10 mouse cellular contexts compared by ENCODE assay signal in the genomic region with DNA sequence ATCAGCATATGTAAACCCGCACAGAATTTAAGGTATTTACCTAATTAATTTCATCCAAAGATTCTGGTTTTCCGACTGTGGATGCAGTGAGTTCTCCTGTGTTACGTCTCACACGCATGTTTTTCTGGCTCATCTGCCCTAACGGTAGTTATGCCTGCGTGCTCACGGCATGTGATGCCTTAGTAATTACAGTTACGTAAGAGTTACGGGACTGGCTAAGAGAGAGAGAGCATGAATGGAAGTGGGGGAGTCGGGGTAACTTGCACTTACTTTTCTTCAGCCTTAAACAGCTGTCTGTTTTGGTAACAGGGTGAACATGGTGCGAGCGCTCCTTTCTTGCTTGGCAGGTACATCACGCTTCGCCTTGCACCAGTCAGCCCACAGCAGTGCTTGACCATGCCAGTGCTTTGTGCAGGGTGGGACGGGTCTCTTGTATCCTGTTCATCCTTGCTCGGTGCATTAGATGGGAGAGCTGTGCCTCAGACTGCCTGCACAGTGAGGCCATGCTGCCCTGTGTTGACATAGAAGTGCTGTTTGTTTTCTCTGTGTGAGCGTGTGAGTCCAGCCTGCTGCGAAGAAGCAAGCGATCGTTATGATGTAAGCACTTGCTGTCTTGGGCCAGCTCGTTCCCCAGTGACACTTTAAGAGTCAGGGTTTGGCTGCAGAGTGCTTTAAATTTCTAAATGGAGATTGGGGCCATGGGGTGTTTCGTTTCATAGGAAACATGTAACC.
DNase-seq lines count a peak whose midpoint lies in the region; ATAC-seq and TF ChIP-seq lines count a peak whose summit lies in the region.
"Had no signal": no experiment of that assay in that cellular context is flagged by ENCODE, and none has a peak within 500 bp of the region (broad histone marks: within the 10 kb centered on the region; RNA-seq: fewer than 3 reads in every experiment).

No protein-coding gene starts in this region.

- no peak overlapping the region for H3K4me3 ChIP-seq in forebrain, embryonic 12.5 days (replicated peaks)
- no peak overlapping the region for H3K4me3 ChIP-seq in forebrain, embryonic 10.5 days
- no peak overlapping the region for H3K4me3 ChIP-seq in intestine, embryonic 15.5 days (replicated peaks)
- H3K4me3 ChIP-seq in intestine, postnatal 0 days (ENCODE audit: low read depth, low read length), result no peak overlapping the region
- H3K4me3 ChIP-seq in neural tube, embryonic 13.5 days, result no peak overlapping the region

- TF ChIP-seq CTCF in intestine, postnatal 0 days (IDR thresholded peaks at IDR 0.05; ENCODE audit: low read depth), result no peak

- DNase-seq in forebrain, embryonic 10.5 days (ENCODE audit: extremely low spot score, low spot score), result no peak
- no peak for DNase-seq in neural tube, embryonic 10.5 days (ENCODE audit: extremely low spot score, low spot score)
- no peak for DNase-seq in testis, postnatal 14 days (ENCODE audit: low spot score)
- DNase-seq in spleen, postnatal 4 days (ENCODE audit: low spot score in 2 of 2), result no peak
- DNase-seq: adrenal gland, adult 2 months; cerebellum, adult 2 months had no signal

- peaks cover 3% of the 10 kb centered on the region; the same call in 1 of the 2 replicates for H3K27me3 ChIP-seq in forebrain, embryonic 12.5 days
- peaks cover 11% of the 10 kb centered on the region; the same call in 1 of the 2 replicates for H3K27me3 ChIP-seq in forebrain, embryonic 10.5 days (ENCODE audit: poor library complexity, severe bottlenecking)
- no peaks in the 10 kb centered on the region for H3K27me3 ChIP-seq in intestine, embryonic 15.5 days (replicated peaks)
- no peaks in the 10 kb centered on the region for H3K27me3 ChIP-seq in intestine, postnatal 0 days (replicated peaks; ENCODE audit: control insufficient read depth, insufficient read depth, low read length)
- H3K27me3 ChIP-seq in neural tube, embryonic 13.5 days, result no peaks in the 10 kb centered on the region

- H3K4me2 ChIP-seq in forebrain, embryonic 12.5 days, result no peak overlapping the region
- no peak overlapping the region for H3K4me2 ChIP-seq in intestine, embryonic 15.5 days (replicated peaks)
- no peak overlapping the region for H3K4me2 ChIP-seq in intestine, postnatal 0 days (replicated peaks; ENCODE audit: low read depth)
- H3K4me2 ChIP-seq in neural tube, embryonic 13.5 days, result no peak overlapping the region

- H3K27ac ChIP-seq in forebrain, embryonic 12.5 days, result 0 out of 2 replicates have a peak overlapping the region, but pooled peaks have one; percentile 3
- no peak overlapping the region for H3K27ac ChIP-seq in forebrain, embryonic 10.5 days
- H3K27ac ChIP-seq in intestine, embryonic 15.5 days, result no peak overlapping the region
- no peak overlapping the region; the same call in 1 of the 2 replicates for H3K27ac ChIP-seq in intestine, postnatal 0 days (ENCODE audit: low read depth, low read length)
- H3K27ac ChIP-seq in neural tube, embryonic 13.5 days (replicated peaks), result peak overlapping the region; percentile 61; the same call in 1 of the 2 replicates

- 68% methylated on average over 22 of the region's 22 CpGs for WGBS in forebrain, embryonic 12.5 days
- WGBS in forebrain, embryonic 10.5 days, result 88% methylated on average over 22 of the region's 22 CpGs
- WGBS in intestine, embryonic 15.5 days, result 57% methylated on average over 22 of the region's 22 CpGs
- WGBS in intestine, postnatal 0 days, result 60% methylated on average over 22 of the region's 22 CpGs
- WGBS in neural tube, embryonic 13.5 days, result 59% methylated on average over 22 of the region's 22 CpGs

- peaks cover 34% of the 10 kb centered on the region for H3K4me1 ChIP-seq in forebrain, embryonic 12.5 days
- H3K4me1 ChIP-seq in forebrain, embryonic 10.5 days, result peaks cover 35% of the 10 kb centered on the region
- H3K4me1 ChIP-seq in intestine, embryonic 15.5 days (replicated peaks), result peaks cover 15% of the 10 kb centered on the region; the same call in 1 of the 2 replicates
- no peaks in the 10 kb centered on the region for H3K4me1 ChIP-seq in intestine, postnatal 0 days (replicated peaks; ENCODE audit: control insufficient read depth, insufficient read depth, low read length)
- H3K4me1 ChIP-seq in neural tube, embryonic 13.5 days (replicated peaks), result peaks cover 27% of the 10 kb centered on the region

- H3K36me3 ChIP-seq in forebrain, embryonic 12.5 days (replicated peaks), result peaks cover 9% of the 10 kb centered on the region; the same call in 1 of the 2 replicates
- peaks cover 27% of the 10 kb centered on the region for H3K36me3 ChIP-seq in forebrain, embryonic 10.5 days (replicated peaks)
- H3K36me3 ChIP-seq in intestine, embryonic 15.5 days, result peaks cover 9% of the 10 kb centered on the region; the same call in 1 of the 2 replicates
- peaks cover 16% of the 10 kb centered on the region for H3K36me3 ChIP-seq in intestine, postnatal 0 days (ENCODE audit: control insufficient read depth, insufficient read depth)
- H3K36me3 ChIP-seq in neural tube, embryonic 13.5 days, result peaks cover 10% of the 10 kb centered on the region; the same call in 1 of the 2 replicates

- no peak for ATAC-seq in forebrain, embryonic 12.5 days (ENCODE audit: low FRiP score)
- 0 out of 2 replicates have a peak, but pooled peaks have one; percentile 27 for ATAC-seq in intestine, embryonic 15.5 days
- no peak for ATAC-seq in intestine, postnatal 0 days
- no peak for ATAC-seq in neural tube, embryonic 13.5 days (ENCODE audit: low read depth)

- H3K9ac ChIP-seq in forebrain, embryonic 12.5 days, result no peak overlapping the region
- H3K9ac ChIP-seq in intestine, embryonic 15.5 days, result no peak overlapping the region
- H3K9ac ChIP-seq in intestine, postnatal 0 days (ENCODE audit: low read depth, low read length), result no peak overlapping the region
- H3K9ac ChIP-seq in neural tube, embryonic 13.5 days, result 0 out of 2 replicates have a peak overlapping the region, but pooled peaks have one; percentile 23

- H3K9me3 ChIP-seq in forebrain, embryonic 12.5 days, result no peaks in the 10 kb centered on the region
- H3K9me3 ChIP-seq in forebrain, embryonic 10.5 days, result no peaks in the 10 kb centered on the region
- no peaks in the 10 kb centered on the region for H3K9me3 ChIP-seq in intestine, embryonic 15.5 days
- no peaks in the 10 kb centered on the region for H3K9me3 ChIP-seq in intestine, postnatal 0 days (ENCODE audit: control insufficient read depth)
- no peaks in the 10 kb centered on the region for H3K9me3 ChIP-seq in neural tube, embryonic 13.5 days

Comparison
In these comparisons a context has a peak if more than half of its experiments do, and no peak if none do; other contexts are left out.
1. H3K27ac ChIP-seq: peak in forebrain, embryonic 12.5 days (single experiment) and neural tube, embryonic 13.5 days (single experiment); none in forebrain, embryonic 10.5 days (single experiment), intestine, embryonic 15.5 days (single experiment) and intestine, postnatal 0 days (single experiment).